Mouse (Mus musculus) c-Kit-positive CD71-positive TER-119-negative erythroid progenitor cells, embryonic 14.5 days (primary cell): ENCODE measurements at regions not wholly inside any gene's neighbourhood (a gene's known extent, or its start where the extent isn't known, plus 50 kb on each side); places are given as distances from the start of the nearest gene placed in this dataset.
A peak's percentile ranks its signal among the peaks of the same experiment; 100 is the strongest.
"Not testable (repeated sequence)": the region's sequence is repeated elsewhere in the genome, so short reads cannot be mapped to it uniquely, and the experiment has no call there.

Experiments used
- DNase-seq: peaks from one replicate; pipeline ENCODE4 v3.0.0-alpha.2; 2013; ENCODE audit warnings: low read depth

DNA sequence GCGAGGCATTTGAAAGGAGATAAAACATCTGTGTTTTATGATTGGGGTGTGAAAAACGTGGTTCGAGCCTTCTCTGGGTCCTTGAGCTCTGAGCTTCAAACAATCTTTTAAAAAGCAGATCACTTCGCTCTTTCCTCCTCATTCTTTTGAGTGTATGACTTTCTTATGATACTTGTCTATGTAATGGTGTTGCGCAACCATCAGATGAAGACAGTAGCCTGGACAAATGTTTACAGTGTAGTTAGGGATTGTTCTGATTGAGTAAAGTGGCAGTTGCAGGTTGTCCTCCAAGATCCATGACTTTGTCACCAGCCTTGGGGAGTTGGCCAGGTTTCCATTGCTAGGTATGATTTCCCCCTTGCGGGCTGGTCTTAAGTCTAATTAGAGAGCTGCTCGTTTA lies 116.1 kb upstream of the Pfn2 start:
- DNase-seq = no peak

DNA sequence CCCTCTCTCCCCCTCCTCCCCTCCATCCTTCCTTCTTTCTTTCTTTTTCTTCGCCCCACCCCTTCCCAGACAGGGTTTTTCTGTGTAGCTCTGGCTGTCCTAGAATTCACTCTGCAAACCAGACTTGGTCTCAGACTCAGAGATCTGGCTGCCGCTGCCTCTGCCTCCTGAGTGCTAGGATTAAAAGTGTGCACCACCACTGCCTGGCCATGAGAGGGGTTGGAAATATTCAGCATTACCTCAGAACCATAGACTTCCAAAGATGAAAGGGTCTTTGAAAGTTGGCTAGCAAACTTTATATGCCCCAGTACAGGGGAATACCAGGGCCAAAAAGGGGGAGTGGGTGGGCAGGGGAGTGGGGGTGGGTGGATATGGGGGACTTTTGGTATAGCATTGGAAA lies 122.7 kb upstream of the Pfn2 start:
- not testable (repeated sequence) for DNase-seq

DNA sequence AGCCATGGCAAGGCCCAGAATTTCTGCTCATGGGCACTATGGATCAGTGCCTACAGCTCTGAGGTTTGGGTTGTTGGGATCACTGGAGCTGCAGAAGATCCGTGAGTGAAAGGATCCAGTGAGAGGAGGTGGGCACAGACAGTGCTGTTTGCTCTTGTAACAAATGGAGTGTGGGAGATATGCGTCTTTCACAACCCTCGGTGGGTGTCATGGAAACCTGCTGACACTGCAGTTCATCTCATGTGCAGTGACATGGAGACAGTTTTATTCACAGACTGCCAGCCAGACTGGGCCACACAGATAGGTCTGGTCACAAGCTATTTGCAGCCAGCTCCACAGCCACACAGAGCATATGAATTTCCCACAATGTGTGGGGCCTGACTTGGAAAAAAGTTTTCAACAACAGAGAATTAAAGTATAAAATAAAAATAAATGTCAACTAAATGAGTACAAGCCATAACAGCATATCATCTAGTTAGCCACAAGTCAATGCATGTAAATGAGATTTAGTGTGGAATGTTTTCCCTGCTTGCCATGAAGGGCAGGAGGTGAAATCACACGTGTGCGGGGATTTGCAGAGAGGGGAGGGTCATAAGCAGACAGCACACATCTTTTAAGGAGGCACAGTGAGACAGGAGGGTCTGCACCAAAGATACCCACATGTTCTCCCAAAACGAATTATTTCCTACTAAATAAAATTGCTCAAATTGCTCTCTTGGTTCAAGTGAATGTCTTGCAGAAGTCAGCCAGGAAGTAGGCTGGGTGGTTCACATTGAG lies 124.8 kb upstream of the Pfn2 start:
- no peak for DNase-seq

DNA sequence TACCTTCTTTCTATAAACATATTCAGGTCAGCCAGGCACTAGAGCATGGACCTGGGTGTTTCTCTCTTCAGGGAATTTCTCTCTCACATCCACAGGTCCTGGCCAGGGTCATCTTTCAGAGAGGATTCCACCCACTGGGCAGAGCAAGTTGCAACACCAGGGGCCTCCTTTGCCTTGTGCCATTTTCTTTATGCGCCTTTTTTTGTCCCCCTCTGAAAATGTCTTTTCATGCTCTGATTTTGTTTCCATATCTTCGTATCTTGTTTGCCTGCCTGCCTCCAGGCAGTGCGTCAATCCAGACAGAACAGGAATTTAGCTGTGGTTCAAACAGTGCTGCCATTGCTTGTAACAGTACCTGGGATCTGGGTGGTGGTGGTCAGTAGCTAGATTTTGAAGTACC lies 125.7 kb upstream of the Pfn2 start:
- DNase-seq = no peak

DNA sequence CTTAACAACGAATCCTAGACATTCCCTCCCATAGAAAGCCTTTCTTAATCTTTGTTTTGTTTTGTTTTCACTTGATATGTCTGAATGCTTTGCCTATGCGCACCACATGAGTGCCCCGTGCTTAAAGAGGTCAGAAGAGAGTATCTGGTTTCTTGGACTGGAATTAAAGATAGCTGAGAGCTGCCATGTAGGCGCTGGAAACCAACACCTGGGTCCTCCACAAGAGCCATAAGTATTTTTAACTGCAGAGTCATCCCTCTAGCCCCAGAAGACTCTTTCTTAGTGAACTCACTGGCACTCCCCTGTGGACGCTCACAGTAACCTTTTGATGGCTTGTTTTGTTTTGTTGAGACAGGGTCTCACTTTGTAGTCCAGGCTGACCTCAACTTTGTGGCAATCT lies 127.5 kb upstream of the Pfn2 start:
- DNase-seq = no peak

DNA sequence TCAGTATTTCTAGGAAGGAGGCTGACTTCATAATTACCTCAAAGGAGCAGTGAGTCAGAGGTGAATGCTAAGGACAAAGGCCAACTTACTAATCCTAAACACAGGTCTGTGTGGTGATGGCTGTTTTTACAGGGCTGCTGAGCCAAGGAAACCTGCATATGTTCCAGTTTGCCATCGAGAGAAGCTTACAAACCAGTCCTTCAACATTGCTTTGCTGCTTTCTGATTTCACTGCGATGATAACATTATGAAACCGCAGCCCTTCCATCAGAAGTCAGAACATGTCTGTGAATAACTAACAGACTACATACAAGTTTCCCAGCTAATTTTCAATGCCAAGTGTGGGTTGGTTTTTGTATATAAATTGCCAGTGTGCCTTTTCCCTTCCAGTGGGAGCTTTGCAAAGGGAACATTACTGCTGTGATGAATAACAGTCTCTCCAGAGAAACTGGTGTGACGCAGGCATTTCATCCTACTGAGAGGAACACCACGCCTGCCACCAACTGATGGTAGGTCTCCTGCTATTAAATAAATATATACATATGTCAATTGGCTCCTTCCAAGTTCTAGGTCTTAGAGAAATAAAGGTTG lies 128.9 kb upstream of the Pfn2 start:
- DNase-seq = no peak

DNA sequence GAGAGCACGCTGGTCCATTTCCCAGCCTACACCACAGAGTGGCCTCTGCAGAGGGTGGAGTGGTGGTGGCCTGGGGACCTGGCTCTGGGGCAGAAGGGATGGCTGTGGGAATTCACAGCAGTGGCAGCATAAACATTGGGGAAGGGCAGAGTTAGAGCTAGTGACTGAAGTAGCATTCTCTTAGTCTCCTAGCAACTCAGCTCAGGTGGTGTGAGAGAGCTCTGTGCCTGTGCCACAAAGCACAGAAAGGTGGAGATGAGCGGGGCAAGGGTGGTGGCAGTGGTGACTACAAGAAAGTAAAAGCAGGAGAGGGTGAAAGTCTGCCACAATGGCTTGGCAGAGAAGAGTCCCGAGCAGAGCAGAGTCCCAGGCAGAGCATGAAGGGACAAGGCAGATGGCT lies 140.3 kb upstream of the Pfn2 start:
- DNase-seq = no peak

DNA sequence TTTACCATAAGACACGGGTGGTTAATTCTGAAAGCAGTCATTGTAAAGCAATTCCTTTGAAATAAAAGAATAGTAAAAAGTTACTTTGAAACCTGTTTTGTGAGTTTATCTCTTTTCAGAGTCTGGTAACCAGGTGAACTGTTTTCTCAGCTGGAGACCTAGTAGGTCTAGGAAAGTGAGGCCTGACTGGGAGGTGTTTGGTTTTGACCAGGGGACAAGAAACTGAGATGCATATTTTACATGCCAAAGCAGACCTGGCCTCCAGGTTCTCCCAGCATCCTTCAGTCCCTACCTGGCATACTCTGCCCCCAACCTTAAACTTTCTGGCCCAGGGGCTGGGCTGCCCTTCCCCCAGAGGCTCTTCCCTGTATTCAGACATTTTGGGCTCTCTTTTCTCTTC lies 142.9 kb upstream of the Pfn2 start:
- no peak for DNase-seq

DNA sequence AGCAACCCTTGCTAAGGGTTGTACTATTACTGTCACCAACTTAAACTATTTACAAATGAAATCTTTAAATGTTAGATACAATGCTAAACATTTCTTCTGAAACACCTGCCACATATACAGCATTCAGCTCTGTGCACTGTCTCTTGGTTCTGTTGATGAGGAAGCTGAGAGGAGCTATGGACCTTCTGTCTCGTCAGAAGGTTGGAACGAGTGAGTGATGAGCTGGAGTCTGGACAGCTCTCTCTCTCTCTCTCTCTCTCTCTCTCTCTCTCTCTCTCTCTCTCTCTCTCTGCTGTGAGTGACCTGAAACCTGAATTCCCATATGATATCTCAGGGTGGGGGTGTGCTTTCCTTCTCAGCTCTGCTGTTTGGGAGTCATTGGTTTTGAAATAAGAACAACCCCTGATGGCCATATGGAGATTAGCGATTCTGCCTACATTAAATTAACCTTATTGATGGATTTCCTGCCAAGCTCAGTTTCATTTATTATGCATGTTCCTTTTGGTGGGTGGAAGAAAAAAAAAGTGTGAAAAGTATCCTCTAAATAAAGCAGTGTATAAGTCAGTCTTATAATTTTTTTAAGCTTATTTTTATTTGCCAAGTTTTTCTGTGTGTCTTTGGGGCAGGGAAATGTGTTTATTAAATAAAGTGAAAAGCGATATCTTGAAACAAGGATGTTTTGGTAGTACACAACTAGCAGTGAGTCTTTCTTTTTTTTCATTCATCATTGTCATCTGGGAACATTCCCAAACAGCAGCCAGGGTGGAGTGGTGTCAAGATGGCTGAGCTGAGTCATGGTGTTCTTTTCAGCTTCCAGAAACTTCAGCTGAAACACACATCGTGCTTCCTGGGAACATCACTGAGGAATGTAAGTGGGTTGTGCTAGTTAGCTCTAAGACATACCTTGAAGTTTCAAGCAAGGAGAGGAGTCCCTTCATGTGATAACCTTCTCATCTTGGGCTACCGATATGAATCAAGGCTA lies 150.5 kb upstream of the Pfn2 start:
- DNase-seq = no peak

DNA sequence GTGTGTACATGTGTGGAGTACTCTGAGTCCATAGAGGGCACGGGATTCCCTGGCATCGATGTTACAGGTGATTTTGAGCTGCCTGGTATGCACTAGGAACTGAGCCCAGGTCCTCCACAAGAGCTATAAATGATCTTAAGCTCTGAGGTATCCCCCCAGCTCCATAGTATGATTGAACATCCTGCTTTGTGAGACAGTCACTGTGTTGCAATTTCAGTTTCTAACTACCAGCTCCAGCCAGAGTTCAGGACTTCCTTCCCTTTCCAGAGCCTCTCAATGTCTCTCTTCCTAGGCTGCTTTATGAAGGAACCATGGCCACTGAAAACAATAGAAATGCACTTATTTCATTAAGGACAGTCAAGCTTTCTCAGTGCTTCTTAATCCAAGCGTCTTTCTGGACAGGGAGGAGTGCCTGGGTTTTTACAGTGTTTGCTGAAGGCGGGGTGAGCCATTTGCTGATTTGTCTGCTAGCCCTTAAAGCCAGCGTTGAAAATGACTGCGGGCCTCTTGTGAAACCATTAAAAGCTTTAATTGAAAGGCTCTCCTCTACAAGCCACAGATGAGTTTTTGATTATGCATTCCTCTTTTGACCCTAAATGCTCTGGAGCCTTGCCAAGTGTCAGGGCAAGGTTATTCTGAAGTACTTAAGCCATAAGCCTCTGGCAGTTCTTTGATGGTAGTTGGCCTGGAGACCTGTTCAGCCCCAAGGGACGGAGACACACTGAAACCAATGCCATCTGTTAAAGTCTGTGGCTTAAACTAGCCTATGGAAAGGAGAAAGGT lies 155.1 kb upstream of the Pfn2 start:
- no peak for DNase-seq

DNA sequence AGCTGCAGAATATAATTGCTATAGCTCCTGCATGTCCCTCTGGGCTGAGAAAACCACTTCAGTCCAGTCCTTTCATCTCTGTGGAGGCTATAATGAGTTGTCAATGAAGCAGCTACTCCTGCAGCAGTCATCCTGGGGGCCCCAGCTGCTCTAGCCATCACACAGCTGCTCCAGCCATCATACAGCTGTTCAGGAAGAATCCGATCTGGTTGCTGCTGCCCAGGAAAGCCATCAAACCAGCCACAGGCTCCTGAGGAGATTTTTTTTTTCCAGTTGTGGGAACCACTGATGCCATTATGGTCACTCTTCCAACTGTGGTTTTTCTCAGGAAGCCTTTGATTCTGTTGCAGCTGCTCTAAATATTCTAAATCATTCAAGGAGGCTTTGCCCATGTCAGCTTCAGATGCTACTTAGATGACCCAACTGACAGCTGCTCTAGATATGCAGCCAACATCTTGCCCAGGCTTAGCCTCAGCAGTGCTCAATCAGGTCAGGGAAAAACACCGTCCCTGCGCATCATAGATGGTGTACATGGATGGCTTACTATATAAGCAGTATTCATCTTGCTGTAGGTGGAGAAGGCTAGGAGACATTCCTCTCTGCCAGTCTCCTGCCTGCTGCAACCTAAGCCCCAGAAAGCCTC lies 177.0 kb upstream of the Pfn2 start:
- no peak for DNase-seq

DNA sequence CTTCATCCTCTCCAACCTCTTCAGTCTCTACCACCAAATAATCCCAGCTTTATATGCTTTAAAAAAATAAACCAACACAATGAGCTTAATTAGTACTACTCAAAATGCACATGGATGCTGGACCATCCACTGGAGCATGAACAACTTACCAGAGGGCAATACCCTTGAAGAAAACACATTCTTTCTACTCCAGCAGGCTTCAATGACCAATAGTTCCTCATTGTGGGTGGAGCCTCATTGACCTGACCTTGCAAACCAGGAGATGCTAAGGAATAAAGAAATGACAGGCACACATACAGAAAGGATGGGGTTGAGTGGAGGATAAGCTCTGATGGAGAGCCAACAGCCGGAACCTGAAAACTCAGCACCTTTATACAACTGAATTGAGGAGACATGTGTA lies 201.7 kb upstream of the Pfn2 start:
- no peak for DNase-seq

DNA sequence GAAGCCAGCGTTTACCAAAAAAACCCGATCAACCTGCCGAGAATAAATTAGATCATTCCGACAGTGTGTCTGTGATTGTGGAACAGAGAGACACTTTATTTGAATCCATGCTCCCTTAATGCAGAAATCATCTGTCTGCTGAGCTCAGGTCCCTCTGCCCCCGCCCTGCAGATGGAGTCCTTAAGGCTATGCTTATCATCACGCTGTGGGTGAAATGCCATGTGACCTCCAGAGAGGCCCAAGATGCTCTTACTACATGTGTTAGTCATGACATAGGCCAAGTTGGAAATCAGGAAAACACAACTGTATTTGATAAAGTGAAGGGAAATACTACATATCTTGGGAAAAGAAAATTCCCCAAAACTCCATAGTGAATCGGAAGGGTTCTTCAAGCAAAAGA lies 206.8 kb upstream of the Pfn2 start:
- DNase-seq = no peak

DNA sequence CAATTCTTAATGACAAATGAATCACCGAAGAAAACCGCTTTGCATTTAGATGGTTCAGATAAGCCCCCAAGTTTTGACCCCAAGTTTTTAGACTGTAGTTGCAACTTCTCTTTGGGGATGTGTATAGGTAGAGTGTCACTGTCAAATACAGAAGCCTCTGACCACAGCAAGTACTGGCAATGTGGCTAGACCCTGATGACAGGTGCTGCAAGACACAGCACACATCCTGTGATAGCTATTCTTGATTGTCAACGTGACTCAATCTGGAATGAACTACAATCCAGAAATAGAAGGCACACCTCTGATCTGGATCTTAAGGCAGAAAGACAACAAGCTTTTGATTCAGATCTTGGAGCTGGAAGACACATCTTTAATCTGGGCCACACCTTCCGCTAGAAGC lies 207.3 kb upstream of the Pfn2 start:
- DNase-seq = no peak

DNA sequence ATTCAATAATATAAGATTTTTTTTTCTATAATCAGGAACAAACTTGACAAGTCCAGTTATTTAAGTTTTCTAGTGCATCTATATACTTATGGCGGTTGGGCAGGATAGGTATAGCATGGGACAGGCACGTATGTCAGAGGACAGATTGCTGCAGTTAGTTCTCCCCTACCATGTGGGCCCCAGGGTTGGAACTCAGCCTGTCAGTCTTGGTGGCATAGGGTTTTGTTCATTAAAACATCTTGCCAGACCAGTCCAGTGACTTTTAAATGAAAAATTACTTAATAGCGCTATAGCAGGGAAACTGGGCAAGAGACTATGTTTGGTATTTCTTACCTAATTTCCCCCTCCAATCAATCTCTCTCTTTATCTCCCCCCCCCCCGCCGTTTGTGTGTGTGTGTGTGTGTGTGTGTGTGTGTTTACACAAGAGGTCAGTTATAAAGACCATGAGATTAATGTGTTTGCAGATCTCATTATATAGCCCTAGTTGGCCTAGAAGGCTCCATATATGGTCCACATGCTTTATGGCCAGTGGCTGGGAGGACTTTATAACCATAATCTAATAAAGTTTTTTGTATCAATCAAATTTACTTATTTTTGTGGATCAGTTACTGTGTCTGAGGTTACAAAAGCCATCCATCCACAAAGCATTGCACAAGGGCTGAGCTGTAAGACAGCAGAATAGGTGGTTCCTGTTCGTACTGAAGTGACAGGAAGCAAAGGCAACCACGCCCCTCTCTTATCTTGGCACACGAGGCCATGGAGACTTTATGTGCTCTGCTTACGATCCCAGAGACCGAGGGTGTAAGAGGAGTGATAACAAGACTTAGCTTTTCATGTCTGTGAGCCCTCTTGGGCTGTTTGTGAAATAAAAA lies 208.5 kb upstream of the Pfn2 start:
- peak; percentile 73 for DNase-seq

DNA sequence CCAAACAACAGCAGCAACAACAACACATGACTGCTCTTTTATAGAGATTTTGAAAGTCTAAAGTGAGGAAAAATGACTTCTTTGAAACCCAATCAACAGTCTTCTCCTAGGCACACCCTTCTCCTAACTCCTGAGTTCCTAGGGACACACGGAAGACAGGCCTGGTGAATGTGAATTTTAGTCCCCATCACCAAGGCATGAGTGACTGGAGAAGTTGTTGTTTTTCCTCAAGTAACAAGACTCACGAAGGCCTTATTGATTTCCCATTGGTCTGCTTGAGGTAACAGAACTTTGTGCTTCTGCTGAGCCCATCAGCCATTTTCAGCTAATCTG lies 209.2 kb upstream of the Pfn2 start:
- DNase-seq = no peak

DNA sequence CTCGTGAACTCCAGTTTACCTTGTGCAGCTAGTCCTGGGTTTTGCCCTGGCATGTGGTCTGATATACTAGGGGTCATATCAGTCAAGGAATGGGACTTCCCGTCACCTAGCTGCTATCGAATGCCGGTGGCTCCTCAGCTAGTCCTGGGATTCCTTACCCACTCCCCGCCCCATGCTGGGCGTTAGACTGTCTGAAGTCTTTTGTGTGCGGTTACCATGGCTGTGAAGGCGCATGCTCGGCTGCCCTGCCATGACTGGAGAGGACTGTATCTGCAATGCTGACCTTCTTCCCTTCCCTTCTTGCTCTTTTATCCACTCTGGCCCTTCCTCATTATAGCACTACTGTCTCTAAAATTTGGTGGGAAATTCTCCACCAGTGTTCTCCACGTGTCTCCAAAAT lies 210.3 kb upstream of the Pfn2 start:
- DNase-seq = no peak

DNA sequence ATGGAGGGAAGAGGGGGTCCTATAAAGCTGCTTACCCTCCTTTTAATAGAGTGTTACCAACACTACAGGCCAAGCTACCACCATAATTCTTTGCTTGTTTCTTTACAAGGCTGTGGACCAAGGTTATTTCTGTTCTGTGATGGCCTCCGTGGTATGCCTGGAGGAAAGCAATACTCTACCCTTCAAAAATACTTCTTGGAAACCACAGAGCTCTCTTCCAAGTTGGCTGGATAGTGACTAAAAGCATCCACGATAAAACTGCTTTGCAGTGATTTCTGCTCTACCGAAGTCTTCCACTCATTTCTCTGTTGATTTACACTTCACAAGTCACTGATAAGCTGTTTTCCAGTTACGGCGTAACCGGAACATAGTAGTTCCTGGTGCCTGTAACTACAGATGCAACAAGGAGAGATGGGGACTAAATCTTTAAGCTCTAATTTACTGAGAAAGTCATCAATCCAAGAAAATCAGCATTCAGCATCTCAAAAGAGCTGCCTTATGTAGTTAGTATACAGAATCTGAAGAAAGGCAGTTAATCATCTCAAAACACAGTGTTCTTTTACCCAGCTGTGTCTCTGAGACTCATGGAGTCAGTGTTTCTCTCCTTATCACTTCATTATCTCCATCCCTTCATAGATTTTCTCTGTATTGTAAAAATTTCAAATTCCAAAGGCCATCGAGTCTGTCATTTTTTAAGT lies 216.1 kb upstream of the Pfn2 start:
- no peak for DNase-seq

DNA sequence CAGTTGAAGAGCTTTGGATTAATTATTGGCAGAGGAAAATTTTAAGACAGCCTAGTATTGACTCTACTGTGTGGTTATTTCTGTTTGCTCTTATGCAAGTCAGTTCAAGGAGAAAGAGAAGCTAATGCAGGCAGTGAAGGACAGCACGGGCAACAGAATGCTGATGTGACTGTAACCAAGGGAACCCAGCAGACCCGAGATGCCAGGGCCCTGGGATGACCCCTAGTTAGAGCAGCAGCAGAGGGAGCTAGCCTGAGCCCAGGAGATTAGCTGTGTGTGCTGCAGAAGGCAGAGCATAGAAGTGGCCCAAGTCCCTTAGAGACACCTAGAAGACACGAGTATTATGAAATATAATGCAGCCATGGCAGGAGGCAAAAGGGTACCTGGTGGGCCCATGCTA lies 223.7 kb upstream of the Pfn2 start:
- DNase-seq = no peak

DNA sequence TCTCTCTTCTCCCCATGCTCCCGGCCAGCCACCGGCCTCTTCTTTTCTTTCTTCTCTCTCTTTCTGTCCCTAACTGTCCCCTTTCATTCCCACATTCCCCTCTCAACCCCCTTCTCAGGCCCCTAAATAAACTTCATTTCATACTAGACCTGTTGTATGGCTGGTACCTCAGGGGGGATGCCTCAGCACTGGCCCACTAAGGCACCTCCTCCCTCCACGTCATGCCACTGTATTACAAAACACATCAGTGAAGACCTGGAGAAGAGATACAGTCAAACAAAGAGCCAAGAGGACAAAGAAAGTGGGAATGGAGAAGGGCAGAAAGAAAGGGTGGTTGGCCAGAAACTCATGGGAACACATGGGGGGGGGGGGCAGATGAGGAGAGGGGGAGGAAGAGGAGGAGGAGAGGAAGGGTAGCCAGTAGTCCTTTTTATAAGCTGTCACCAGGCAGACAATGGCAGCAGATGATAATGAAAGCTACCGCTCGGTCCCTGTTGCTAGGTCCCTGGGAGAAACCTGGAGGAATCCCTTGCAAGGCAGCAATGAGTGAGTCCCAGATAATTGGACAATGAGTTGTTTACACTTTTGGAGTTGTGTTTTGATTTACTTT lies 224.5 kb upstream of the Pfn2 start:
- DNase-seq = no peak
